Mouse (Mus musculus) embryonic facial prominence, embryonic 14.5 days (tissue): Measurements from ENCODE around the gene Pih1d2. TPM values are rescaled to one million over a fixed set of nuclear protein-coding genes. Genes with fewer than 3 reads are reported as not detected.

Experiments used
- ATAC-seq: fragments of 200-750 bp; cut with Nextera tagmentation; 2 replicates; pipeline ENCODE4 v1.8.0; 2017; ENCODE audit warnings: low read depth, moderate number of reproducible peaks, moderate TSS enrichment
- DNase-seq: peaks from one replicate; pipeline ENCODE4 v3.0.0-alpha.2; 2015; ENCODE audit warnings: low spot score
- H3K27ac ChIP-seq: fragments of 300-500 bp; sonication (generic); replicated peaks from 2 replicates; pipeline ENCODE4 v1.5.1; 2014; ENCODE audit warnings: low read depth, mild to moderate bottlenecking, low read length, moderate library complexity
- H3K27me3 ChIP-seq: fragments of 300-500 bp; sonication (generic); replicated peaks from 2 replicates; pipeline ENCODE4 v1.6.1; 2014; ENCODE audit warnings: low read length; ENCODE audit not compliant: control insufficient read depth, insufficient read depth
- H3K36me3 ChIP-seq: fragments of 300-500 bp; sonication (generic); 2 replicates; pipeline ENCODE4 v1.6.1; 2014; ENCODE audit warnings: low read length, mixed read lengths; ENCODE audit not compliant: control insufficient read depth, insufficient read depth
- H3K4me1 ChIP-seq: fragments of 300-500 bp; sonication (generic); 2 replicates; pipeline ENCODE4 v1.6.1; 2014; ENCODE audit warnings: antibody characterized with exemption, low read length; ENCODE audit not compliant: control insufficient read depth, insufficient read depth
- H3K4me2 ChIP-seq: fragments of 300-500 bp; sonication (generic); 2 replicates; pipeline ENCODE4 v1.6.1; 2014; ENCODE audit warnings: low read depth, mild to moderate bottlenecking, low read length, moderate library complexity, mixed read lengths
- H3K4me3 ChIP-seq: fragments of 300-500 bp; sonication (generic); 2 replicates; pipeline ENCODE4 v1.5.1; 2014; ENCODE audit warnings: low read depth, mild to moderate bottlenecking, low read length
- H3K9ac ChIP-seq: fragments of 300-500 bp; sonication (generic); 2 replicates; pipeline ENCODE4 v1.6.1; 2014; ENCODE audit warnings: low read depth, mild to moderate bottlenecking, low read length, moderate library complexity, mixed read lengths
- H3K9me3 ChIP-seq: fragments of 300-500 bp; sonication (generic); 2 replicates; pipeline ENCODE4 v1.6.1; 2016; ENCODE audit warnings: low read length; ENCODE audit not compliant: control insufficient read depth
- WGBS: fragments of 180-500 bp; shearing (Covaris S2); extraction: QIAGEN DNeasy Blood & Tissue Kit; methylation state at CpG from one replicate; pipeline ENCODE4 v1.1.7; 2014; 5-methylcytosine and 5-hydroxymethylcytosine counted together
- polyA plus RNA-seq: library from polyadenylated mRNA; unstranded; fragments of >200 nt; fragmentation: Nextera tagmentation; extraction: Ambion mirVana; gene quantifications from 2 replicates; pipeline ENCODE4 v1.2.1, GENCODE M21; 2014

Gene Pih1d2
- polyA plus RNA-seq, 1 experiment from 2014 or later: 5.8 TPM

DNA sequence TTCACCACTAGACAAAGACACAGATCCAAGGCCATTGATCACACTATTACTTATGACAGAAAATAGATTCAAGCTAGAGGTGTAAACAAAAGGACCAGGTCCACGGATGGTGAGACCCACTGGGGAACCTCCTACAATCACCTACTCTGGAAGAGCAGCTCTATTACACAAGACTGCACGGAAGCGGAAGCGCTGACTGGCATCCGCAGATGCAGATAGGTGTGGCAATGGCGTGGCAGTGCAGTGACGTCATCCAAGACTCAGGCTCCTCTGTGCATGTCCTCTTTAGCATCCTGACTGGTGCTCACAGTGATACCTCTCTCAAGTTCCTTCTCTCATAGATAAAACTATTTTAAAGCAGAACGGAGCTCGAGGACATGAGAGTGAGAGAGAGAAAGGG lies 24.2 kb upstream of the Pih1d2 start:
- H3K9ac ChIP-seq: no peak overlapping the region
- H3K4me3 ChIP-seq: no peak overlapping the region
- H3K4me1 ChIP-seq: no peaks in the 10 kb centered on the region
- DNase-seq (no peak), ATAC-seq (no peak)
- H3K9me3 ChIP-seq: no peaks in the 10 kb centered on the region
- no peak overlapping the region for H3K4me2 ChIP-seq
- no peaks in the 10 kb centered on the region for H3K27me3 ChIP-seq
- H3K36me3 ChIP-seq: peaks cover 30% of the 10 kb centered on the region
- 85% methylated on average over 9 of the region's 9 CpGs for WGBS
- no peak overlapping the region for H3K27ac ChIP-seq

DNA sequence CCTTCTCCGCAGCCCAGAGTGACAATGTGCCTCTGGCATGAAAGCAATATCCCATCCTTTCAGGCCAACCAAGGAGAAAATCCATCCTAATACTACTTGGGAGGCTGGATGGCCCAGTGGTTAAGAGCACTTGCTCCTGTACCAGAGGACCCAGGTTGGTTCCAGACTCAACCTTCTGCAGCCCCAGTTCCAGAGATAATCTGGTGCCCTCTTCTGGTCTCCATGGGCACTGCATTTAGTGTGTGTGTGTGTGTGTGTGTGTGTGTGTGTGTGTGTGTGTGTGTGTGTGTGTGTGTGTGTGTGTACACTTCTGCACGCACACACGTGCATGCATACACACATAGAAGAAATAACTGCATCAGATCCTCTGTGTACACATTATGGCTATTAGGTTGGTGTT lies 23.6 kb upstream of the Pih1d2 start:
- H3K27me3 ChIP-seq: no peaks in the 10 kb centered on the region
- H3K4me2 ChIP-seq: no peak overlapping the region
- ATAC-seq: no peak
- H3K36me3 ChIP-seq: peaks cover 36% of the 10 kb centered on the region
- no peak overlapping the region for H3K4me3 ChIP-seq
- no peaks in the 10 kb centered on the region for H3K9me3 ChIP-seq
- no peaks in the 10 kb centered on the region for H3K4me1 ChIP-seq
- DNase-seq: no peak
- WGBS: 68% methylated on average over 3 of the region's 3 CpGs
- H3K9ac ChIP-seq: no peak overlapping the region
- no peak overlapping the region for H3K27ac ChIP-seq

- 79% methylated on average over 12 of the region's 12 CpGs for WGBS
- Histone ChIP-seq H3K4me2 (no peak overlapping the region), H3K9me3 (no peaks in the 10 kb centered on the region), H3K9ac (no peak overlapping the region), H3K27me3 (no peaks in the 10 kb centered on the region), H3K4me1 (no peaks in the 10 kb centered on the region), H3K27ac (no peak overlapping the region), H3K4me3 (no peak overlapping the region), H3K36me3 (peaks cover 49% of the 10 kb centered on the region)
- no peak for DNase-seq
- no peak for ATAC-seq
These were observed 22.2 kb upstream of the Pih1d2 start for GRCm38 (mm10) chr9:50594794-50595417.

- DNase-seq (no peak), ATAC-seq (no peak)
- no peak overlapping the region for H3K4me3 ChIP-seq
- no peak overlapping the region for H3K9ac ChIP-seq
- H3K27ac ChIP-seq: no peak overlapping the region
- H3K4me2 ChIP-seq: no peak overlapping the region
- H3K27me3 ChIP-seq: no peaks in the 10 kb centered on the region
- H3K9me3 ChIP-seq: no peaks in the 10 kb centered on the region
- WGBS: 95% methylated on average over 8 of the region's 8 CpGs
- peaks cover 55% of the 10 kb centered on the region for H3K36me3 ChIP-seq
- peaks cover under 1% of the 10 kb centered on the region for H3K4me1 ChIP-seq
These were observed 20.1 kb upstream of the Pih1d2 start for GRCm38 (mm10) chr9:50596973-50597372.

DNA sequence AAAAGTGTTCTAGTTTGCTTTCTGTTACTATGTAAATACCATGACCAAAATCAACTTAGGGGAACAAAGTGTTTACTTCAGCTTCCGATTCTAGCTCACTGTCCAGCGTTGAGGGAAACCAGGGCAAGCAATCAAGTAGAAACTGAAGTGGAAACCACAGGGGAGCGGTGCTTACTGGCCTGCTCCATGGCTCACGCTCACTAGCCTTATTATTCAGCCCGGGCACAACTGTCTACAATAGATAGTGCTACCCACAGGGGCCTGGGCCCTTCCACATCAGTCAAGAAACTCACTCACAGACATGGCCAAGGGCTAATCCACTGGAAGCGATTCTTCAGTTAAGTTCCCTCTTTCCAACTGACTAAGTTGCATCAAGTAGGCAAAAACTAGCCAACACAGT lies 15.6 kb upstream of the Pih1d2 start:
- 87% methylated on average over 6 of the region's 6 CpGs for WGBS
- Histone ChIP-seq H3K9me3 (no peaks in the 10 kb centered on the region), H3K4me3 (no peak overlapping the region), H3K27ac (no peak overlapping the region), H3K27me3 (no peaks in the 10 kb centered on the region), H3K4me1 (peaks cover 15% of the 10 kb centered on the region), H3K36me3 (peaks cover 52% of the 10 kb centered on the region), H3K4me2 (no peak overlapping the region), H3K9ac (no peak overlapping the region)
- DNase-seq (no peak), ATAC-seq (no peak)

DNA sequence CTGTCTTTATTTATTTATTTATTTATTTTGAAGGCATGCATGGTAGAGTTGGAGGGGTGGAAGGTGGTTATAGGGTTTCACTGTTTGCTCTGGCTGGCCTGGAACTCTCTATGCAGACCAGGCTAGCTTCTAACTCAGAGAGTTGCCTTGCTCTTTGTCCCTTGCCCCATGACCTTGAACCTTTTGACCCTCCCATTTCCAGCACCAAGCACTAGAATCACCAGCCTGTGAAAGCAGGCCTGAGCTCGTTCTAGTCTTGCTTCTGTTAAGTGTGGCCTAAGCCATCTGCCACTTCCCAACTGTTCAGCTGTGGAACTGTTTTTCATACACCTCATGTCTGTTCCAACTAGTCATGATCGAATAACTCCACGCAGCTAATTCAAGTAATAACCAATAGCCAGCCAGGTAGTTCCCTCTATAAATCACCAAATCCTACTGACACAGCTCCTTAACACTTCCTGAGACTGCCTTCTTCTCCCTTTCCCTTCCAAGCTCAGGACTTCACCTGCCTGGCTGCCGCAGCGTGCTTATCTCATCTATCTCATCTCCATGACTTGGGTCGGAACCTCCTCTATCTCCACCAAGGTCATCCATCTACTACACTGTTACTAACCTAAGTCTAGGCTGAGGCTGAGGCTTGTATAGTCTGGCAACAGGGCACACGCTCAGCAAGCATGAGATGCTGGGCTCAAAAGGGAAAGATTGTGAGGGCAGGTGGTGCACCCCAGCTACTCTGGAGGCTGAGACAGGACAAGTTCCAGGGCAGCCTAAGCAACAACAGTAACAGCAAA lies 14.9 kb upstream of the Pih1d2 start:
- Histone ChIP-seq H3K27ac (no peak overlapping the region), H3K36me3 (peaks cover 51% of the 10 kb centered on the region), H3K4me3 (peak overlapping the region; percentile 70), H3K4me1 (peaks cover 15% of the 10 kb centered on the region), H3K27me3 (no peaks in the 10 kb centered on the region), H3K9me3 (no peaks in the 10 kb centered on the region), H3K4me2 (peak overlapping the region; percentile 68), H3K9ac (peak overlapping the region; percentile 87; the same call in 1 of the 2 replicates)
- 88% methylated on average over 7 of the region's 7 CpGs for WGBS
- no peak for ATAC-seq
- DNase-seq: no peak

DNA sequence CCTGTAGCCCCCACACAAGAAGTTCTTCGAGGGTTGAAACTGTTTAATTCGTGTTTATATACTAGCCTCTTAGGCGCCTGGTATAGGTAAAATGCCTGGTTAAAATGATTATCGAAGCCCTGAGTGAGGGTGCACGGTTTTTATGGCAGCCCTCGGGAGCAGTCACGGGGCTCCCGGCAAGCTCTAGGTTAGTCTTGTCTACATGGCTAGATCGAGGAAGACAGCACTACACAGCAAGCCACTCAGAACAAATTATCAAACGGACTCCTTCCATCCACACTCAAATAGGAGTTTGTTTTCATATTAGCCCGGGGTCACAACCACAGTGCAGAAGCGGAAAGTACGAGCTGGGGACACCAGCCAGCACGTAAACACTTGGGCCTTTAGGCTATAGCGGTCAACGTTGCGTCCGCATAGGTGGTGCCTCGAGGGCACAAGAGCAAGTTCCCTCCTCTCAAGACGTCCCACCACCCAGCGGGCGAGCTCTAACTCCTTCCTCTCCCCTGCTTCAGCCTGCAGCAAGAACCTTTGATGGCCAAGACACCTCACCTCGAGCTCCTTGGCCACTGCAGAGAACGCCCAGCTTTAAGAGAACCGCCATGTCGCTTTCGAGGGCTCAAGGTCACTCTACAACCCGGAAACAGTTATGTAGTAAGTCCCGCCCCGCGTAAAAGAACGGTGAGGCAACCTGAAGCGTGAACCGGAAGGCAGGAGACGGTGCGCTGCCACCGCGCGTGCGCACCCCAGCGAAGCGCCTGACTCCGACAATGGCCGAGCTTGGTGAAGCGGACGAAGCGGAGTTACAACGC lies 13.7 kb upstream of the Pih1d2 start, which contains the start of the genes Sdhd and Timm8b:
Gene Sdhd, minus strand, starts transcription at position 624 of the 809 bp plus-strand sequence.
Gene Timm8b, plus strand, starts transcription at position 722 of the 809 bp plus-strand sequence.
- H3K27ac ChIP-seq: peak within 1 kb of the TSS; percentile 81
- no peaks in the 10 kb centered on the region for H3K9me3 ChIP-seq
- H3K4me3 ChIP-seq: peak within 1 kb of the TSS; percentile 70
- under 1% methylated on average over 48 of the region's 48 CpGs for WGBS
- peaks cover 15% of the 10 kb centered on the region for H3K4me1 ChIP-seq
- peaks cover 51% of the 10 kb centered on the region for H3K36me3 ChIP-seq
- ATAC-seq (peak; percentile 99), DNase-seq (peak; percentile 98)
- H3K9ac ChIP-seq: peak within 1 kb of the TSS; percentile 87
- no peaks in the 10 kb centered on the region for H3K27me3 ChIP-seq
- H3K4me2 ChIP-seq: peak within 1 kb of the TSS; percentile 76

DNA sequence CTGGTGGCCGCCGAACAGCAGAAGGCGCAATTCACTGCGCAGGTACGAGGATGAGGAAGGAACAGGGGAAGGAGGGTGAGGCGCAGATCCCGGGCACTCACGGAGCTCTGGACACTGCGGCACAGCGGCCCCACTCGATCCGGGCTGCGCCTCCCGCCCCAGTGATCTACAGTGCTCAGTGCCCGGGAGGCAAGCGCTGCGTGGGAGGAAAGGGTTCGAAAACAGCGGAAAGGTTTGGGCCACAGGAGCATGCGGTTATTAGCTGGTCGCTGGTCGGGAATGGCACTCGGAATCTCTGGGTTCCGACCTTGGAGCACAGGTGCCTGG lies 13.2 kb upstream of the Pih1d2 start:
- peaks cover 15% of the 10 kb centered on the region for H3K4me1 ChIP-seq
- H3K9ac ChIP-seq: peak overlapping the region; percentile 87
- DNase-seq (no peak), ATAC-seq (peak; percentile 85)
- no peaks in the 10 kb centered on the region for H3K9me3 ChIP-seq
- H3K27me3 ChIP-seq: no peaks in the 10 kb centered on the region
- 0% methylated on average over 24 of the region's 24 CpGs for WGBS
- peaks cover 50% of the 10 kb centered on the region for H3K36me3 ChIP-seq
- peak overlapping the region; percentile 70 for H3K4me3 ChIP-seq
- H3K27ac ChIP-seq: peak overlapping the region; percentile 81
- H3K4me2 ChIP-seq: peak overlapping the region; percentile 76
